Mouse (Mus musculus): ENCODE measurements around the gene Gfm1.

The Gfm1 gene

GRCm38 (mm10) chr3:67429999-67430380, at the start of gene Gfm1:
Gene Gfm1, plus strand, starts transcription at chr3:67430096.
- DNase-seq (ENCODE audit: low read depth, low spot score), result peak; percentile 77

GRCm38 (mm10) chr3:67429338-67429998, 428 bp upstream of the Gfm1 start:
- DNase-seq (ENCODE audit: low read depth, low spot score), result no peak

GRCm38 (mm10) chr3:67434011-67434410, 4.1 kb downstream of the Gfm1 start:
- no peak for DNase-seq (ENCODE audit: low read depth, low spot score)

- no peak for DNase-seq (ENCODE audit: low read depth, low spot score)
Observed at GRCm38 (mm10) chr3:67447143-67447542, 17.2 kb downstream of the Gfm1 start.

GRCm38 (mm10) chr3:67449660-67450059, 19.8 kb downstream of the Gfm1 start:
- no peak for DNase-seq (ENCODE audit: low read depth, low spot score)

GRCm38 (mm10) chr3:67450601-67451210, 20.8 kb downstream of the Gfm1 start:
- DNase-seq (ENCODE audit: low read depth, low spot score), result no peak

GRCm38 (mm10) chr3:67459881-67460280, 30.0 kb downstream of the Gfm1 start:
- no peak for DNase-seq (ENCODE audit: low read depth, low spot score)

GRCm38 (mm10) chr3:67462015-67462414, 32.1 kb downstream of the Gfm1 start:
- no peak for DNase-seq (ENCODE audit: low read depth, low spot score)

- DNase-seq (ENCODE audit: low read depth, low spot score), result no peak
Observed at GRCm38 (mm10) chr3:67462578-67462977, 32.7 kb downstream of the Gfm1 start.

GRCm38 (mm10) chr3:67463001-67463400, 33.1 kb downstream of the Gfm1 start:
- DNase-seq (ENCODE audit: low read depth, low spot score), result no peak

GRCm38 (mm10) chr3:67463450-67464372, 33.8 kb downstream of the Gfm1 start, which contains the start of gene Lxn:
Gene Lxn, minus strand, starts transcription at chr3:67463926.
- peak; percentile 24 for DNase-seq (ENCODE audit: low read depth, low spot score)

GRCm38 (mm10) chr3:67466576-67466975, 36.7 kb downstream of the Gfm1 start:
- DNase-seq (ENCODE audit: low read depth, low spot score), result no peak

- no peak for DNase-seq (ENCODE audit: low read depth, low spot score)
Observed at GRCm38 (mm10) chr3:67467281-67467680, 37.4 kb downstream of the Gfm1 start.

GRCm38 (mm10) chr3:67471408-67472127, 41.7 kb downstream of the Gfm1 start:
- DNase-seq (ENCODE audit: low read depth, low spot score), result no peak

- no peak for DNase-seq (ENCODE audit: low read depth, low spot score)
Observed at GRCm38 (mm10) chr3:67473438-67473837, 43.5 kb downstream of the Gfm1 start.

- DNase-seq (ENCODE audit: low read depth, low spot score), result no peak
Observed at GRCm38 (mm10) chr3:67479806-67480205, 49.9 kb downstream of the Gfm1 start.

GRCm38 (mm10) chr3:67482400-67482799, 52.5 kb downstream of the Gfm1 start:
- DNase-seq (ENCODE audit: low read depth, low spot score), result no peak

GRCm38 (mm10) chr3:67485233-67485632, 55.3 kb downstream of the Gfm1 start:
- no peak for DNase-seq (ENCODE audit: low read depth, low spot score)

GRCm38 (mm10) chr3:67490156-67490555, 60.3 kb downstream of the Gfm1 start:
- no peak for DNase-seq (ENCODE audit: low read depth, low spot score)

GRCm38 (mm10) chr3:67492086-67492869, 62.4 kb downstream of the Gfm1 start:
- no peak for DNase-seq (ENCODE audit: low read depth, low spot score)

- peak; percentile 27 for DNase-seq (ENCODE audit: low read depth, low spot score)
Observed at GRCm38 (mm10) chr3:67493132-67493531, 63.2 kb downstream of the Gfm1 start.
